Mouse (Mus musculus): Measurements from ENCODE around the gene Ptprd.

DNA sequence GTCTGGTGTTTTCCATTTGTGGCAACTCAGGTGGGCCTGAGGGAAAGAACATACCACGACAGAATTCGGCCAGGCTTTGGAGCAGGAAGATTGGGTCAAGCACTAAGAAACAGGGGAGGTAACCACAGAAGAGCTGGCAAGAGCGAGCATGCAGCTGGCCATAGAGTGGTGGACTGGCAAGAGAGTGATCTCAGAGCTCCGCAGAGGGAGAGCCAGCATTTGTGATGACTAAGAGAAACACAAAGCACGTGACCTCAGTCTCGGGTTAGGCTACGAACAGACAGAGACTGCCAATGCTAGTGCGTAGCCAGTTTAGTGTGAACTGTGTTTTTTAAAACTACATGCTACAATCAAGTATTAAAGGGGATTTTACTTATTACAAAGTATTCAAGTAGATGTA, 1042.9 kb downstream of the Ptprd start:
- TF ChIP-seq CTCF (IDR thresholded peaks at IDR 0.05; ENCODE audit: low read depth) (no peak), EP300 (optimal IDR thresholded peaks at IDR 0.05) (no peak)

Data from stomach, postnatal 0 days (tissue).